32 mouse cellular contexts compared by ENCODE assay signal in genomic region chr6:62318627-62319026, GRCm38 (mm10).
DNase-seq lines count a peak whose midpoint lies in the region; ATAC-seq and TF ChIP-seq lines count a peak whose summit lies in the region.
"Had no signal": no experiment of that assay in that cellular context is flagged by ENCODE, and none has a peak within 500 bp of the region (broad histone marks: within the 10 kb centered on the region; RNA-seq: fewer than 3 reads in every experiment).

No protein-coding gene starts in this region.

- DNase-seq in embryo, embryonic 11 days = peak; percentile 14
- no peak for DNase-seq in embryo, embryonic 9.5 days (ENCODE audit: extremely low spot score)
- peak; percentile 74 for DNase-seq in lung, embryonic 14.5 days
- no peak for DNase-seq in lung, postnatal 36 days
- peak; percentile 4 for DNase-seq in NIH3T3 (ENCODE audit: low read depth)
- peak; percentile 13 for DNase-seq in embryonic facial prominence, embryonic 14.5 days (ENCODE audit: low spot score)
- no peak for DNase-seq in frontal cortex, postnatal 36 days (ENCODE audit: low spot score in 2 of 2)
- DNase-seq: adrenal gland, adult 2 months; adrenal gland, postnatal 25 days; B cell, adult 2 months; cerebellum, adult 11-12 months; cerebellum, adult 8-10 months; cerebellum, postnatal 10 days; cerebellum, postnatal 36 days; gastrocnemius, adult 2 months; gastrocnemius, postnatal 14 days; heart, adult 18-20 months; heart, postnatal 10 days; heart, postnatal 36 days; kidney, adult 18-20 months had no signal

- no peak overlapping the region for H3K27ac ChIP-seq in lung, embryonic 14.5 days (ENCODE audit: low read depth)
- no peak overlapping the region for H3K27ac ChIP-seq in embryonic facial prominence, embryonic 14.5 days (replicated peaks; ENCODE audit: low read depth, low read length)
- H3K27ac ChIP-seq: embryonic facial prominence, embryonic 13.5 days; forebrain, embryonic 10.5 days; forebrain, embryonic 13.5 days; gastrocnemius, adult 2 months; heart, embryonic 15.5 days; hindbrain, embryonic 10.5 days; hindbrain, embryonic 13.5 days had no signal

- 58% methylated on average over 3 of the region's 3 CpGs for WGBS in lung, embryonic 14.5 days
- 76% methylated on average over 3 of the region's 3 CpGs for WGBS in embryonic facial prominence, embryonic 14.5 days

- H3K4me1 ChIP-seq in lung, embryonic 14.5 days (ENCODE audit: insufficient read depth) = no peaks in the 10 kb centered on the region
- H3K4me1 ChIP-seq in embryonic facial prominence, embryonic 14.5 days (ENCODE audit: control insufficient read depth, insufficient read depth, low read length) = no peaks in the 10 kb centered on the region
- H3K4me1 ChIP-seq: embryonic facial prominence, embryonic 13.5 days; forebrain, embryonic 10.5 days; forebrain, embryonic 13.5 days; heart, embryonic 12.5 days; heart, embryonic 15.5 days; hindbrain, embryonic 10.5 days; hindbrain, embryonic 13.5 days had no signal

- no peaks in the 10 kb centered on the region for H3K36me3 ChIP-seq in lung, embryonic 14.5 days (ENCODE audit: insufficient read depth)
- H3K36me3 ChIP-seq in embryonic facial prominence, embryonic 14.5 days (ENCODE audit: control insufficient read depth, insufficient read depth, low read length) = no peaks in the 10 kb centered on the region
- H3K36me3 ChIP-seq: embryonic facial prominence, embryonic 13.5 days; forebrain, embryonic 10.5 days; heart, embryonic 12.5 days; heart, embryonic 15.5 days; hindbrain, embryonic 10.5 days; hindbrain, embryonic 13.5 days had no signal

- TF ChIP-seq CTCF in lung, embryonic 14.5 days (IDR thresholded peaks at IDR 0.05; ENCODE audit: low read depth) = no peak

- H3K27me3 ChIP-seq in lung, embryonic 14.5 days (ENCODE audit: insufficient read depth, low read length) = no peaks in the 10 kb centered on the region
- H3K27me3 ChIP-seq in embryonic facial prominence, embryonic 14.5 days (replicated peaks; ENCODE audit: control insufficient read depth, insufficient read depth, low read length) = no peaks in the 10 kb centered on the region
- H3K27me3 ChIP-seq: CH12.LX; embryonic facial prominence, embryonic 13.5 days; forebrain, embryonic 13.5 days; heart, embryonic 12.5 days; heart, embryonic 15.5 days; hindbrain, embryonic 13.5 days had no signal

- no peaks in the 10 kb centered on the region for H3K9me3 ChIP-seq in lung, embryonic 14.5 days (ENCODE audit: low read depth, low read length)
- H3K9me3 ChIP-seq in embryonic facial prominence, embryonic 14.5 days (ENCODE audit: control insufficient read depth, low read length) = no peaks in the 10 kb centered on the region
- H3K9me3 ChIP-seq: embryonic facial prominence, embryonic 13.5 days; forebrain, embryonic 10.5 days; forebrain, embryonic 13.5 days; heart, embryonic 12.5 days; heart, embryonic 15.5 days; hindbrain, embryonic 10.5 days; hindbrain, embryonic 13.5 days had no signal

- H3K4me3 ChIP-seq in lung, embryonic 14.5 days (ENCODE audit: low read depth, low read length) = no peak overlapping the region
- H3K4me3 ChIP-seq in embryonic facial prominence, embryonic 14.5 days (ENCODE audit: low read depth, low read length) = no peak overlapping the region
- H3K4me3 ChIP-seq: embryonic facial prominence, embryonic 13.5 days; forebrain, embryonic 10.5 days; forebrain, embryonic 13.5 days; gastrocnemius, adult 2 months; heart, embryonic 12.5 days; heart, embryonic 15.5 days; hindbrain, embryonic 10.5 days; hindbrain, embryonic 13.5 days had no signal

- H3K9ac ChIP-seq in lung, embryonic 14.5 days = no peak overlapping the region
- no peak overlapping the region for H3K9ac ChIP-seq in embryonic facial prominence, embryonic 14.5 days (ENCODE audit: low read depth, low read length)
- H3K9ac ChIP-seq: embryonic facial prominence, embryonic 13.5 days; forebrain, embryonic 13.5 days; heart, embryonic 12.5 days; heart, embryonic 15.5 days; hindbrain, embryonic 13.5 days had no signal

- H3K4me2 ChIP-seq in lung, embryonic 14.5 days = no peak overlapping the region
- no peak overlapping the region for H3K4me2 ChIP-seq in embryonic facial prominence, embryonic 14.5 days (ENCODE audit: low read depth, low read length)
- H3K4me2 ChIP-seq: embryonic facial prominence, embryonic 13.5 days; forebrain, embryonic 13.5 days; heart, embryonic 12.5 days; heart, embryonic 15.5 days; hindbrain, embryonic 13.5 days had no signal

- peak; percentile 78 for ATAC-seq in lung, embryonic 14.5 days (ENCODE audit: insufficient read depth)
- no peak for ATAC-seq in embryonic facial prominence, embryonic 14.5 days (ENCODE audit: low read depth)
- ATAC-seq: forebrain, embryonic 13.5 days; forebrain, embryonic 16.5 days; hindbrain, embryonic 16.5 days; inflammation-experienced regulatory T-cells, adult 6 months; intestine, embryonic 16.5 days had no signal

Comparison
In these comparisons a context has a peak if more than half of its experiments do, and no peak if none do; other contexts are left out.
1. DNase-seq: peak in embryo, embryonic 11 days (single experiment), lung, embryonic 14.5 days (single experiment), NIH3T3 (single experiment) and embryonic facial prominence, embryonic 14.5 days (single experiment); none in embryo, embryonic 9.5 days (single experiment), lung, postnatal 36 days (single experiment) and frontal cortex, postnatal 36 days (0 of 2).